18 mouse cellular contexts compared by ENCODE assay signal in genomic region chr15:45266620-45267263, GRCm38 (mm10).
DNase-seq lines count a peak whose midpoint lies in the region; ATAC-seq and TF ChIP-seq lines count a peak whose summit lies in the region.
"Had no signal": no experiment of that assay in that cellular context is flagged by ENCODE, and none has a peak within 500 bp of the region (broad histone marks: within the 10 kb centered on the region; RNA-seq: fewer than 3 reads in every experiment).

No protein-coding gene starts in this region.

- no peaks in the 10 kb centered on the region for H3K4me1 ChIP-seq in forebrain, embryonic 14.5 days (ENCODE audit: control insufficient read depth, insufficient read depth, low read length)
- no peaks in the 10 kb centered on the region for H3K4me1 ChIP-seq in forebrain, embryonic 10.5 days
- H3K4me1 ChIP-seq: embryonic facial prominence, embryonic 12.5 days; midbrain, embryonic 12.5 days had no signal

- H3K9ac ChIP-seq in forebrain, embryonic 14.5 days (ENCODE audit: low read length), result no peak overlapping the region
- H3K9ac ChIP-seq: embryonic facial prominence, embryonic 12.5 days; liver, embryonic 14.5 days; midbrain, embryonic 12.5 days had no signal

- TF ChIP-seq CTCF in layer of hippocampus, adult 2 months (conservative IDR thresholded peaks at IDR 0.05), result no peak

- H3K9me3 ChIP-seq in forebrain, embryonic 14.5 days (replicated peaks; ENCODE audit: control insufficient read depth, low read length), result no peaks in the 10 kb centered on the region
- H3K9me3 ChIP-seq in forebrain, embryonic 10.5 days, result no peaks in the 10 kb centered on the region
- H3K9me3 ChIP-seq: embryonic facial prominence, embryonic 12.5 days; G1E; midbrain, embryonic 12.5 days had no signal

- H3K36me3 ChIP-seq in forebrain, embryonic 14.5 days (ENCODE audit: control insufficient read depth, insufficient read depth, low read length), result no peaks in the 10 kb centered on the region
- H3K36me3 ChIP-seq in forebrain, embryonic 10.5 days (replicated peaks), result no peaks in the 10 kb centered on the region
- H3K36me3 ChIP-seq: embryonic facial prominence, embryonic 12.5 days; G1E; midbrain, embryonic 12.5 days had no signal

- no peak for ATAC-seq in forebrain, embryonic 14.5 days

- no peaks in the 10 kb centered on the region for H3K27me3 ChIP-seq in forebrain, embryonic 14.5 days (replicated peaks; ENCODE audit: control insufficient read depth, insufficient read depth, low read length)
- H3K27me3 ChIP-seq in forebrain, embryonic 10.5 days (ENCODE audit: poor library complexity, severe bottlenecking), result no peaks in the 10 kb centered on the region
- H3K27me3 ChIP-seq: embryonic facial prominence, embryonic 12.5 days; midbrain, embryonic 12.5 days had no signal

- H3K4me2 ChIP-seq in forebrain, embryonic 14.5 days (ENCODE audit: low read length), result no peak overlapping the region
- H3K4me2 ChIP-seq: embryonic facial prominence, embryonic 12.5 days; midbrain, embryonic 12.5 days had no signal

- DNase-seq in forebrain, embryonic 14.5 days (ENCODE audit: low spot score), result peak; percentile 7
- DNase-seq in forebrain, embryonic 10.5 days (ENCODE audit: extremely low spot score, low spot score), result no peak
- DNase-seq in layer of hippocampus, adult 2 months (ENCODE audit: low spot score in 2 of 2), result peak in 1 of 2 experiments; percentile 16
- DNase-seq in layer of hippocampus, postnatal 10 days (ENCODE audit: low spot score in 2 of 2), result no peak
- DNase-seq in urinary bladder, postnatal 25 days (ENCODE audit: low spot score), result peak; percentile 4
- no peak for DNase-seq in urinary bladder, adult 2 months (ENCODE audit: low spot score)
- no peak for DNase-seq in adrenal gland, postnatal 36 days
- no peak for DNase-seq in embryo, embryonic 11 days
- DNase-seq: adrenal gland, postnatal 14 days; gastrocnemius, postnatal 14 days; heart, postnatal 36 days; kidney, adult 11 months; kidney, postnatal 25 days; lung, postnatal 14 days had no signal

- no peak overlapping the region for H3K4me3 ChIP-seq in forebrain, embryonic 14.5 days (ENCODE audit: low read depth, low read length)
- no peak overlapping the region for H3K4me3 ChIP-seq in forebrain, embryonic 10.5 days
- H3K4me3 ChIP-seq in layer of hippocampus, adult 2 months, result no peak overlapping the region
- H3K4me3 ChIP-seq: embryonic facial prominence, embryonic 12.5 days; midbrain, embryonic 12.5 days had no signal

- no peak overlapping the region for H3K27ac ChIP-seq in forebrain, embryonic 14.5 days (ENCODE audit: low read depth, low read length)
- no peak overlapping the region for H3K27ac ChIP-seq in forebrain, embryonic 10.5 days
- 0 out of 2 replicates have a peak overlapping the region, but pooled peaks have one; percentile 10 for H3K27ac ChIP-seq in layer of hippocampus, adult 2 months
- H3K27ac ChIP-seq: embryonic facial prominence, embryonic 12.5 days; liver, embryonic 14.5 days; midbrain, embryonic 12.5 days had no signal

Comparison
In these comparisons a context has a peak if more than half of its experiments do, and no peak if none do; other contexts are left out.
1. DNase-seq: peak in forebrain, embryonic 14.5 days (single experiment) and urinary bladder, postnatal 25 days (single experiment); none in forebrain, embryonic 10.5 days (single experiment), layer of hippocampus, postnatal 10 days (0 of 2), urinary bladder, adult 2 months (single experiment), adrenal gland, postnatal 36 days (0 of 2) and embryo, embryonic 11 days (single experiment).